Mouse (Mus musculus) hindbrain, embryonic 16.5 days (tissue): ENCODE measurements around the gene Scamp2. TPM values are rescaled to one million over a fixed set of nuclear protein-coding genes. Genes with fewer than 3 reads are reported as not detected.
A peak's percentile ranks its signal among the peaks of the same experiment; 100 is the strongest.

ENCODE experiments used
- ATAC-seq: fragments of 200-750 bp; cut with Nextera tagmentation; 2 replicates; pipeline ENCODE4 v1.8.0; 2017; ENCODE audit warnings: moderate TSS enrichment, moderate library complexity
- H3K27ac ChIP-seq: fragments of 300-500 bp; sonication (generic); 2 replicates; pipeline ENCODE4 v1.5.1; 2014; ENCODE audit warnings: low read depth, mild to moderate bottlenecking, control low read depth, low read length, moderate library complexity
- H3K27me3 ChIP-seq: fragments of 300-500 bp; sonication (generic); replicated peaks from 2 replicates; pipeline ENCODE4 v1.6.1; 2014; ENCODE audit warnings: low read length; ENCODE audit not compliant: control insufficient read depth, insufficient read depth
- H3K36me3 ChIP-seq: fragments of 300-500 bp; sonication (generic); 2 replicates; pipeline ENCODE4 v1.6.1; 2014; ENCODE audit warnings: mild to moderate bottlenecking, low read length, moderate library complexity, mixed read lengths; ENCODE audit not compliant: control insufficient read depth, insufficient read depth
- H3K4me1 ChIP-seq: fragments of 300-500 bp; sonication (generic); 2 replicates; pipeline ENCODE4 v1.6.1; 2014; ENCODE audit warnings: low read depth, low read length; ENCODE audit not compliant: control insufficient read depth, insufficient read depth
- H3K4me2 ChIP-seq: fragments of 300-500 bp; sonication (generic); 2 replicates; pipeline ENCODE4 v1.6.1; 2014; ENCODE audit warnings: mild to moderate bottlenecking, low read length, control low read depth, moderate library complexity
- H3K4me3 ChIP-seq: fragments of 300-500 bp; sonication (generic); 2 replicates; pipeline ENCODE4 v1.5.1; 2014; ENCODE audit warnings: mild to moderate bottlenecking, low read length, control low read depth, moderate library complexity
- H3K9ac ChIP-seq: fragments of 300-500 bp; sonication (generic); 2 replicates; pipeline ENCODE4 v1.6.1; 2014; ENCODE audit warnings: low read depth, mild to moderate bottlenecking, control low read depth, low read length, moderate library complexity
- H3K9me3 ChIP-seq: fragments of 300-500 bp; sonication (generic); 2 replicates; pipeline ENCODE4 v1.6.1; 2014; ENCODE audit warnings: mild to moderate bottlenecking, low read length, moderate library complexity; ENCODE audit not compliant: control insufficient read depth
- WGBS: fragments of 180-500 bp; shearing (Covaris S2); extraction: QIAGEN DNeasy Blood & Tissue Kit; methylation state at CpG from one replicate; pipeline ENCODE4 v1.1.7; 2014; 5-methylcytosine and 5-hydroxymethylcytosine counted together
- polyA plus RNA-seq: library from polyadenylated mRNA; unstranded; fragments of >200 nt; fragmentation: Nextera tagmentation; extraction: Ambion mirVana; gene quantifications from 2 replicates; pipeline ENCODE4 v1.2.1, GENCODE M21; 2015

Gene Scamp2
- polyA plus RNA-seq, 1 experiment from 2014 or later: 49.4 TPM

DNA sequence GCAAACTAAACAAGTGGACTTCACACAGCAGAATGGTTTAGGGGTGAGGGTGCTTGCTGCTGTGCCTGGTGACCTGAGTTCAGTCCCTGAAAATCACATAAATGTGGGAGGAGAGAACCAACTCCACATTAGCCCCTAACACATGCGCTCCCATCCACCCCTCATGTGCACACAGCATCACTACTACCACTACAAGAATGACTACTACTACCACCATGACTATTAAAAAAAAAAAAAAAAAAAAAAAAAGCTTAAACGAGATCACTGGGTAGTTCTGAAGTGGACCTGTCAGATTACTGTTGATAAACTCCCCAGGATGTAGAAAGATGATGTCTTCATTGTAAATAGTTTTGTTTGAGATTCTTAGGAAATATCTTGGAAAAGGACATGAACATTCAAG is 1.2 kb upstream of the Scamp2 start:
- no peak overlapping the region for H3K4me2 ChIP-seq
- H3K27me3 ChIP-seq: no peaks in the 10 kb centered on the region; the same call in 1 of the 2 replicates
- no peaks in the 10 kb centered on the region for H3K9me3 ChIP-seq
- H3K9ac ChIP-seq: no peak overlapping the region
- peaks cover 22% of the 10 kb centered on the region for H3K4me1 ChIP-seq
- no peak overlapping the region for H3K4me3 ChIP-seq
- ATAC-seq: no peak
- no peaks in the 10 kb centered on the region for H3K36me3 ChIP-seq
- no peak overlapping the region for H3K27ac ChIP-seq
- WGBS: 69% methylated on average over 2 of the region's 2 CpGs

DNA sequence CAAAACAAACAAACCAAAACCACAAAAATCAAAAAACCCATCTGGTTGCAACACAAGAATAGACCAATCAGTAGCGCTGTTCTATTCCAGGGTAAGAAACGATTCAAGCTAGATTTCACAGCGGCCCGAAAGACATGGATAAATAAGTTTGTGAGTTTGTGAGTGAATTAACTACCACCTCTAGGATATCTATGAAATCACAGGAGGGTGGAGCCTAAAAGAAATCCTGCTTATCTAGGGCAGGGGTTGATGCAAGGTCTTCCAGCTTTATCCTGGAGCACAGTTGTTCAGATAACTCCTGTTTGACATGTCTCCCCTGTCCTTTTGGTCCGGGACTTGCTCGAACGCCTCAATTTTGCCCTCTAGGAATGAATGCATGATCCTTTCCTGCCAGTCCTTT is 480 bp upstream of the Scamp2 start:
- ATAC-seq: no peak
- peak overlapping the region; percentile 86 for H3K4me2 ChIP-seq
- 21% methylated on average over 7 of the region's 7 CpGs for WGBS

DNA sequence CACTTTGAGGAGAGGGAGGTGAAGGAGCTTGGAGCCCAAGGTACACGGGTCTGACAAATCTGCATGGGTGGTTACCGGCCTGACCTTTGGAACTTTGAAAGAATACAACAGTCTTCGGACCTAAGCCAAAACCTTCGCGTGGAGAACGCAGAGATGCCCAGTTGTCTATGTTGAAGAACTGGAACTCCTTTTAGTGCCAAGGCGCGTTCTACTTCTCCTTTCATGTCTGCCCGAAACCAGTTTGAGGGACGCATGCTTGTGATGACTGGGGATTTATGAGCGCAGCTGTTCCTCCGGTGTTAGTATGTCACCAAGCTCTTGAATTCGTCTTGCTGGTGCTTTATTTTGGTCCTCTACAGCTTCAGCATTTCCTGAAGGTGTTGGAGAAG is 962 bp downstream of the Scamp2 start:
- no peaks in the 10 kb centered on the region for H3K36me3 ChIP-seq
- WGBS: 84% methylated on average over 13 of the region's 13 CpGs
- H3K9ac ChIP-seq: peak overlapping the region; percentile 72; the same call in 1 of the 2 replicates
- no peak for ATAC-seq
- no peak overlapping the region for H3K27ac ChIP-seq
- peak overlapping the region; percentile 86 for H3K4me2 ChIP-seq
- H3K9me3 ChIP-seq: no peaks in the 10 kb centered on the region
- H3K4me3 ChIP-seq: peak overlapping the region; percentile 62
- no peaks in the 10 kb centered on the region; the same call in 1 of the 2 replicates for H3K27me3 ChIP-seq
- H3K4me1 ChIP-seq: peaks cover 22% of the 10 kb centered on the region

More for the DNA sequence above, 480 bp upstream of the Scamp2 start:
- peak overlapping the region; percentile 87 for H3K27ac ChIP-seq
- peak overlapping the region; percentile 72 for H3K9ac ChIP-seq
- peak overlapping the region; percentile 62 for H3K4me3 ChIP-seq
- H3K36me3 ChIP-seq: no peaks in the 10 kb centered on the region
- H3K4me1 ChIP-seq: peaks cover 22% of the 10 kb centered on the region
- H3K27me3 ChIP-seq: no peaks in the 10 kb centered on the region; the same call in 1 of the 2 replicates
- no peaks in the 10 kb centered on the region for H3K9me3 ChIP-seq

DNA sequence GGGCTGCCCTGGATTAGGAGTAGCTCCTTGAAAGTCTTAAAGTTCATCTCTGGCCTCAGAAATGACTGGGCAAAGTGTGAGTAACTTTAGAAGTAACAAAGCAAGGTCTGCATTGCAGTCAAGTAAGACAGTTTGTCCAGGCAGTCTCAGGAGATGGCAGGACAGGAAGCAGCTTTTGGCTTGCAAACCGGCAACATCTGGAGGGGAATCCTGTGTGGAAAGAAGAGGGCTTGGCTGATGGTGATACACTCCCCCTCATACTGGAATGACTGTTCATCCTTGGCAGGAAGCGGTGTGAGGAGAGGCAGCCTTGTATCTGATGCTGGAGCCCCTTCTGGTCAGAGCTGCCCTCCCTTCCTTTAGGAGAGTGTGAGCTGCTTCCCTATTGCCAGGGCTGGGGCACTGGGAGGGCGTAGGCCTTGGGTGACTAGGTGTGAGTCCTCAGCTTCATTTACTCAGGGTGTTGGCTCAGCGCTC is 2.2 kb downstream of the Scamp2 start:
- no peaks in the 10 kb centered on the region for H3K9me3 ChIP-seq
- H3K4me1 ChIP-seq: peaks cover 22% of the 10 kb centered on the region
- no peaks in the 10 kb centered on the region; the same call in 1 of the 2 replicates for H3K36me3 ChIP-seq
- no peak overlapping the region for H3K27ac ChIP-seq
- H3K27me3 ChIP-seq: no peaks in the 10 kb centered on the region; the same call in 1 of the 2 replicates
- no peak overlapping the region for H3K4me3 ChIP-seq
- ATAC-seq: no peak
- no peak overlapping the region; the same call in 1 of the 2 replicates for H3K4me2 ChIP-seq
- 85% methylated on average over 4 of the region's 4 CpGs for WGBS
- no peak overlapping the region for H3K9ac ChIP-seq

DNA sequence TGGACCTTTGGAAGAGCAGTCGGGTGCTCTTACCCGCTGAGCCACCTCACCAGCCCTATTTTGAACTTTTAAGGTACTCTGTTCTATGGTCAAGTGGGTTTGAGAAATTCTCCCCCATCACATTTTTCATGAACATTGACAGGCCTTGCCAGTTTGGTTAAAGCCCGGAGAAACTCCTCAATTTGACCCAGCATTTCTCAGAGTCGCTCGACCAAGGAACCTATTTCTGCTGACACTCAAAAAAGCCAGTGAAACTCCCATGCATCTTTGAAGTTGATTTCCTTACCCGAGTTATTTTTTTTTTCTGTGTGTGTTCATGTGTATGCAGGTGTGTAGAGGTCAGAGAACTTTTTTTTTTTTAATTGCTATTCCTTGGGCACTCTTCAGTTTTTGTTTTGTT is 3.9 kb downstream of the Scamp2 start:
- Histone ChIP-seq H3K9me3 (no peaks in the 10 kb centered on the region), H3K4me2 (no peak overlapping the region), H3K4me1 (peaks cover 22% of the 10 kb centered on the region), H3K9ac (no peak overlapping the region), H3K4me3 (no peak overlapping the region), H3K36me3 (peaks cover 9% of the 10 kb centered on the region; the same call in 1 of the 2 replicates), H3K27me3 (no peaks in the 10 kb centered on the region), H3K27ac (no peak overlapping the region)
- no peak for ATAC-seq
- WGBS: 84% methylated on average over 6 of the region's 6 CpGs

DNA sequence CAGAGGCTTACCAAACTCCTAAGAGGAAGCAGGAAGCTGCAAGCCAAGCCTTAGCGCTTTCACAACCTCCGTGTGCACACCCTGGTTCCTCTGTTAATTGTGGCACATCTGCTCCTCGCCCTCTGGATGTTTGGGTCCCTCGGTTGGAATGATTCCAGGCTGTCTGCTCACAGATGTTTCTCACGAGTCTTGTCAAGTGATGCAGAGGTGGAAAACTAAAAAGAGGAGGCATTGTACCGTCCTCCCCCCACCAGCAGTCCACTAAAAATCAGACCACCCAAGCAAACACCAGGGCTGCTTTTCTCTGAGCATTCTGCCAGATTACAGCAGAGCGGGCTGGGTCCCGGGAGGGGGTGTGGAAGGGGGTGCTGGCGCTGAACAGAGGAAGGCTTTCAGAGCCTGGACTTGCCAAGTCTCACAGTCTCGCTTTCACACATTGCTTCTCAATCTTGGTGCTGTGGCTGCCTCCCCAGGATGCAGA is 5.0 kb downstream of the Scamp2 start:
- Histone ChIP-seq H3K9me3 (no peaks in the 10 kb centered on the region), H3K36me3 (peaks cover 10% of the 10 kb centered on the region; the same call in 1 of the 2 replicates), H3K27me3 (no peaks in the 10 kb centered on the region), H3K4me3 (no peak overlapping the region), H3K9ac (no peak overlapping the region), H3K27ac (peak overlapping the region; percentile 6), H3K4me1 (peaks cover 17% of the 10 kb centered on the region), H3K4me2 (no peak overlapping the region; the same call in 1 of the 2 replicates)
- WGBS: 47% methylated on average over 10 of the region's 10 CpGs
- ATAC-seq: peak; percentile 45

DNA sequence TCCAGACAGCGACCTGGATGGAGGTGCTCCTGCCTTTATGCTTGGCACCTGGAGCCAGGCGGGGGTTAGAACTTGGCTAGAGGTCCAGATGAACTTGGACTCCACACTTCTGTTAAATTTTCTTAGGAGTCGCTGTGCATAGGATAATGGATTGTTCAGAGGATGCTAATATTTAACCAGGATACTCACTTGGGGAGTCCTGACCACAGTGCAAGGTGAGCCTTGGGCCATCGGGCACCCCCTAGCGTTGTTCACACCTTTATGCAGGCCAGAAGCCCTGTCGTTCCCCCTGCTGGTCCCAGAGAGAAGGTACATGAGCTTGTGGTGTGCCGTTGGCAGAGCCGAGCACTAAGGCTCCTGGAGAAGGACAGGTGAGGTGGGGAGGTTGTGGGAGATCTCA is 6.1 kb downstream of the Scamp2 start:
- Histone ChIP-seq H3K9me3 (no peaks in the 10 kb centered on the region), H3K27ac (no peak overlapping the region), H3K4me3 (no peak overlapping the region), H3K36me3 (peaks cover 13% of the 10 kb centered on the region; the same call in 1 of the 2 replicates), H3K4me2 (no peak overlapping the region), H3K27me3 (no peaks in the 10 kb centered on the region), H3K4me1 (peaks cover 11% of the 10 kb centered on the region), H3K9ac (no peak overlapping the region)
- ATAC-seq: no peak
- 61% methylated on average over 8 of the region's 8 CpGs for WGBS

DNA sequence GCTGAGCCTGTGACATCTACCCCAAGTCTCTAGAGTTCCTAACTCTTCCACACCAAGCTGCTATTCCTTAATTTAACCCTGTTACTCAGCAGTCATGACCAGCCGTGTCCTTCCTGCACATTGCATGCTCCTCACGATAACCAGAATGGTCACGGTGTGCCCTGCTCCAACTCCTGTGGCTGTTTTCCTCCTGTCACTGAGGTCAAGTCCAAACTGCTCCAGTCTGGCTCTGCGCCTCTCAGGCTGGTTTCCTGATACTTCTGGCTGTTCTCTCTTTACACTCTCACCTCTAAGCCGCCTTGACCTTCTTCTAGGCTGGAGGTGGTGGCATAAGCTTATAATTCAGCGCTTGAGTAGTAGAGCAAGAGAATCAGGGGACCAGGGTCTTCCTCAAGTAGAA is 7.8 kb downstream of the Scamp2 start:
- no peaks in the 10 kb centered on the region for H3K27me3 ChIP-seq
- no peak overlapping the region for H3K4me2 ChIP-seq
- H3K9ac ChIP-seq: no peak overlapping the region
- no peak for ATAC-seq
- H3K36me3 ChIP-seq: peaks cover 13% of the 10 kb centered on the region; the same call in 1 of the 2 replicates
- 94% methylated on average over 6 of the region's 6 CpGs for WGBS
- no peak overlapping the region for H3K4me3 ChIP-seq
- peaks cover 3% of the 10 kb centered on the region; the same call in 1 of the 2 replicates for H3K4me1 ChIP-seq
- H3K27ac ChIP-seq: no peak overlapping the region
- H3K9me3 ChIP-seq: no peaks in the 10 kb centered on the region

DNA sequence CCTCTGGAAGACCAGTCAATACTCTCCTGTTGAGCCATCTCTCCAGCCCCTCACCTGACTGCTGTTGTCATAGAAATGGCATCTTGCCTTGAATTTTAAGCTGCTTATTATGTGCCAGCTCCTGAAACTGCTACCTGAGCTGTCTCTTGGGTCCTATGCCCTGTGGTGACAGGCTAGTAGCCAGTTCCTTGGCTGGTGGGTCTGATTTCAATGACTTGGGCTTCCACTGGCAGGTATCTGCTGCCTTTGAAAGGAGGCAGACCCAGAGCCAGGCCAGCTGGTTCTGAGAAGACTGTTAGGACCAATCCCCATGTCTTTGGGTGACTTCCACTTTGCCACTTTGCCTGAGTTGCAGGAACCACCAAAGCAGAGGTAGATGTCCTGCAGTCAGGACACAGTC is 13.7 kb downstream of the Scamp2 start:
- H3K36me3 ChIP-seq: peaks cover 21% of the 10 kb centered on the region

More for the DNA sequence above, 13.7 kb downstream of the Scamp2 start:
- no peak for ATAC-seq
- H3K9ac ChIP-seq: no peak overlapping the region
- no peak overlapping the region for H3K27ac ChIP-seq
- no peak overlapping the region for H3K4me2 ChIP-seq
- no peaks in the 10 kb centered on the region for H3K4me1 ChIP-seq
- H3K9me3 ChIP-seq: no peaks in the 10 kb centered on the region
- no peak overlapping the region for H3K4me3 ChIP-seq
- H3K27me3 ChIP-seq: no peaks in the 10 kb centered on the region
